Mouse (Mus musculus): ENCODE results near the gene Efnb3. TPM values are rescaled to one million over a fixed set of nuclear protein-coding genes. Genes with fewer than 3 reads are reported as not detected.

Efnb3 gene
- polyA plus RNA-seq, 1 experiment, result not detected

DNA sequence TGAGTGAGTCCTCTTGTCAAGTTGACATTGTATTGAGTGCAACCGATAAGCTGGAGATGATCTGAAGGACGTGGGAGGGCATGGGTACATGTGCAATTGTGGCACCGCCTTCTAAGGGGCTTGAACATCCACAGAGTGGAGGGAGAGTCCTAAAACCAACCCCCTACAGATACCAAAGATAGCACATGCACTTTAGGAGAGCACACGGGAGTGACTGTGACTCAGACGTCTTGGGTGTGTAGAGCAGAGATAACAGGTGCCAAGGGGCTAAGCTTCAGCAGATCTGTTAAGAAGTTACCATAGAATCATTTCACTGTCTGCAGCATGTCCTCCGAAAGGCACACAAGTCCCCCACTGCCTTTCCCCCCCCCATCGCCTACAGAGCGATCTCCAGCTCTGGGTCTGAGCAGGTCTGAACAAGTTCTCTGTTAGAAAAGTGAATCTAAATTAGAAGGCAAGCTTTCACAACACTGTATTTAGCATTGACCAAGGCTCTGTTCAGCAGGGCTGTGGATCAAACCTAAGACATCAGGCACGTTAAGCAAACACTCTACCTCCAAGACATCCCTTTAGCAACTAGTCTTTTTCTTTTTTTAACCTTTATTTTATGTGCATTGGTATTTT is 38.4 kb downstream of the Efnb3 start:
- TF ChIP-seq POLR2A (IDR thresholded peaks at IDR 0.05; ENCODE audit: borderline replicate concordance, low read depth, low read length), result no peak
- no peak for TF ChIP-seq CTCF (IDR thresholded peaks at IDR 0.05; ENCODE audit: low read depth, low read length)
- H3K4me1 ChIP-seq (ENCODE audit: control insufficient read depth, insufficient read depth, low read length), result peaks cover 3% of the 10 kb centered on the region
- H3K4me3 ChIP-seq (ENCODE audit: insufficient read depth, low read length), result no peak overlapping the region
- no peak overlapping the region for H3K27ac ChIP-seq (ENCODE audit: insufficient read depth, low read depth, low read length)

DNA sequence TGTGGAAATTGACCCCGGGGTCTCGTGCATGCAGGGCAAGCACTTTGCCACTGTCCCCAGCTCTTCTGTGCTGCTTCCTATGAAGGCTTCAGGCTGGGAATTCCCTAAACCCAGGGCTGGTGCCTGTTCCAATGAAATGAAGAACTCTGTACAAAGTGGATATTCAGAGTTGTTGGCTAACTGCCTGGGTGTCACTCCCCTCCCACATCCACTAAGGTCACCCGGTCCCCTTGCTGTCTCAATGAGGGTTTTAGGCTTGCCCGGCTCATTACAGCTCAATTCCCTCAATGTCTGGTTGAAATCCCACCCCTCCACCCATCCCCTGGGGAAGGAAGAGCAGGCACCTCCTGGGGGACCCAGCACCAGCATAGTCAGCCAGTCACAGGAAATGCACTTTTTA is 40.0 kb downstream of the Efnb3 start:
- no peak overlapping the region for H3K4me3 ChIP-seq (ENCODE audit: insufficient read depth, low read length)
- H3K4me1 ChIP-seq (ENCODE audit: control insufficient read depth, insufficient read depth, low read length), result peaks cover 7% of the 10 kb centered on the region
- no peak overlapping the region for H3K27ac ChIP-seq (ENCODE audit: insufficient read depth, low read depth, low read length)
- TF ChIP-seq CTCF (IDR thresholded peaks at IDR 0.05; ENCODE audit: low read depth, low read length), result no peak
- TF ChIP-seq POLR2A (IDR thresholded peaks at IDR 0.05; ENCODE audit: borderline replicate concordance, low read depth, low read length), result no peak

DNA sequence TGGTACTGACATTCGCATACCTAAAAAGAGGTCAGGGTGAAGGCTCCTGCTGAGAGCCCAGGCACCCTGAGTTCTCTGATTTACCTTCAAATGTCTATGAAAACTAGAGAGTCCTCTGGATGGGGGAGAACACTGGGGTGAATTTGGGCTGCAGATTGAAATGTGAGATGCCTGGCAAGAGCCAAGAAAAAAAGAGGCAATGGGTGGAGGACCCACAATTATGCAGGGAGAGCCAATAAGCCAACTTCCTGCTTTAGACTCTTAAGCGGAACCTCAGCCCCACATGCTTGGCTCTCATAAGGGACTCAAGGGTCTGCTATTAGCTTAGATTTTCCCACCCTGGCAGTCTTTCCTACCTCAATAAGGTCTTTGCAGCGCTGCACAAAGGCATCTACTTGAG is 43.3 kb downstream of the Efnb3 start:
- H3K4me1 ChIP-seq (ENCODE audit: control insufficient read depth, insufficient read depth, low read length), result peaks cover 11% of the 10 kb centered on the region
- H3K27ac ChIP-seq (ENCODE audit: insufficient read depth, low read depth, low read length), result no peak overlapping the region
- no peak overlapping the region for H3K4me3 ChIP-seq (ENCODE audit: insufficient read depth, low read length)
- TF ChIP-seq POLR2A (IDR thresholded peaks at IDR 0.05; ENCODE audit: borderline replicate concordance, low read depth, low read length) (no peak), CTCF (IDR thresholded peaks at IDR 0.05; ENCODE audit: low read depth, low read length) (no peak)

DNA sequence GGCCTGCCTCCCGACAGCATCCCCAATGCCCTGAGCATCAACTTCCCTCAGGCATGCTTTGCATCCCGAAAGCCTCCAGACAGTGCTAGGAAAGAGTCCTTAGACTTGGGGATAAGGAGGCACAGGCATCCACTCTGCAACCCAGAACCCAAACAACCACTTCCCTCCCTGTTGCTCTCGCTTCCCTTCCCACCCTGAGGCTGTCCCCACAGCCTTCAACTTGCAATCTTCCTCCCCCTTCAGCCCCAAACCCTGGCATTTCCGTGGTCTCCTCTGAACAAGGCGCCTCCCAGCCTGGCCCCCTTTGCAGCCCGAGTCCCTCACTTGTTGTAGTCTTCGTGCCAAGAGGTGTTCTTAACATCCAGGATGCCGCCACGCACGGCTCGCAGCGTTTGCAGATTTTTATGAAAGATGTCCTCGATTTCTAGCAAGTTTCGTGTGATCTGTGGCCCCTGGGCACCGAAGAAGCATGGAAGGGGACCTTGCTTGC is 43.8 kb downstream of the Efnb3 start:
- H3K4me1 ChIP-seq (ENCODE audit: control insufficient read depth, insufficient read depth, low read length), result peaks cover 11% of the 10 kb centered on the region
- no peak overlapping the region for H3K27ac ChIP-seq (ENCODE audit: insufficient read depth, low read depth, low read length)
- H3K4me3 ChIP-seq (ENCODE audit: insufficient read depth, low read length), result no peak overlapping the region

DNA sequence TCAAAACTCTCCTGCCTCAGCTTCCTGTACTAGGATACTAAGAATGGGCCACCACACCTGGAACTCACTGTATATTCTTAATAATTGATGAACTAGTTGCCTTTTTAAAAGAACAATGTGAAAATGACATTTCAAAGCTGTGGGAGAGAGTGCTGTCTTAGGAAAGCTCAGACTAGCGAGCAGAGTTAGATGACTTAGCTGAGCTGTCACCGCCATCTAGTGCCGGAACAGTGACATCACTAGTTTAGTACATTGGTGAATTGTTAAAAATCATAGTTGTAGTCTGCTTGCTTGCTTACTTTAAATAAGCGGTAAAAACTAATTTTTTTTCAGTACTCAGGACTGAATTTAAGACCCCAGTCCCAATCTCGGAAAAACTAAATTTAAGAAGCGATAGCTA is 46.2 kb downstream of the Efnb3 start:
- Histone ChIP-seq H3K27ac (ENCODE audit: insufficient read depth, low read depth, low read length) (no peak overlapping the region), H3K4me1 (ENCODE audit: control insufficient read depth, insufficient read depth, low read length) (peaks cover 14% of the 10 kb centered on the region), H3K4me3 (ENCODE audit: insufficient read depth, low read length) (no peak overlapping the region)
- TF ChIP-seq CTCF (IDR thresholded peaks at IDR 0.05; ENCODE audit: low read depth, low read length) (no peak), POLR2A (IDR thresholded peaks at IDR 0.05; ENCODE audit: borderline replicate concordance, low read depth, low read length) (no peak)

More for the DNA sequence above, 43.8 kb downstream of the Efnb3 start:
- TF ChIP-seq POLR2A (IDR thresholded peaks at IDR 0.05; ENCODE audit: borderline replicate concordance, low read depth, low read length) (no peak), CTCF (IDR thresholded peaks at IDR 0.05; ENCODE audit: low read depth, low read length) (no peak)

DNA sequence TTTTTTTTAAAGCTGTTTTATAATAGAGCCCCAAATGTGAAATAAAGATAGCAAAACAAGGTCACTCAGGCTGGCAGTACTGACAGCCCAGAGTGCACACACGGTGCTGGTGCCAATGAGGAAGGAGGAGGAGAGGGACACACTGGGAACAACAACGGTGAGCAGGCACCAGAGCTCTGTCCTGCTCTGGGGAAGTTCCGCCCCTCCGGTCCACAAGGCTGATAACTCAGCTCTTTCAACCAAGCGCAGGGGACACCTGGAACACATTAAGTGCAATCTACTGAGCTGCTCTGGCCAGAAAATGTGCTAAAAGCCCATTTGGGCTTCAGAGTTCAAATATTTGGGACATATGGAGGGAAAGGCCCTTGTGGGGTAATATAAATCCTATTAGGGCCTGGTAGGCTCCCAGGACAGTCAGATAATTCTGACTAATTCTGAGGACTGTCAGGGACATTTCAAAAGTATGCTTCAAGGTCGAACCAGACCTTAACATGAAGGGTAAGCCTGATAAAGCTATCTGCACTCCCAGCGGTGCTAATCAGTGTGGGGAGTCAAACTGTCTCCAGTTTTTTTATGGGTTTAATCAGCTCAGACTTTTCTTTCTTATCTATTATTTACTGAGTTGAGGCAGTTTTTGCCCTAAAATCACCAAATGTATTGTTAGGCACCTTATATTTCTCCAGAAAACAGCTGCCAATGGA is 49.1 kb downstream of the Efnb3 start:
- TF ChIP-seq POLR2A (IDR thresholded peaks at IDR 0.05; ENCODE audit: borderline replicate concordance, low read depth, low read length) (no peak), CTCF (IDR thresholded peaks at IDR 0.05; ENCODE audit: low read depth, low read length) (no peak)
- Histone ChIP-seq H3K4me3 (ENCODE audit: insufficient read depth, low read length) (no peak overlapping the region), H3K27ac (ENCODE audit: insufficient read depth, low read depth, low read length) (no peak overlapping the region), H3K4me1 (ENCODE audit: control insufficient read depth, insufficient read depth, low read length) (peaks cover 6% of the 10 kb centered on the region)

Other genes starting within 250 kb of the Efnb3 start
- 15.4 and 16.8 TPM in 2 replicates for gene Cntrob, start 236.4 kb downstream of the Efnb3 start, polyA plus RNA-seq (2012; ENCODE audit: insufficient read depth, insufficient read length, missing spikeins)
- gene Trappc1, start 236.2 kb downstream of the Efnb3 start, polyA plus RNA-seq (2012; ENCODE audit: insufficient read depth, insufficient read length, missing spikeins), result 109 and 110 TPM in 2 replicates
- 0.43 and 0.88 TPM in 2 replicates for gene Kcnab3, start 233.9 kb downstream of the Efnb3 start, polyA plus RNA-seq (2012; ENCODE audit: insufficient read depth, insufficient read length, missing spikeins)
- 4.6 and 4.8 TPM in 2 replicates for gene Rnf227, start 219.7 kb downstream of the Efnb3 start, polyA plus RNA-seq (2012; ENCODE audit: insufficient read depth, insufficient read length, missing spikeins)
- gene Chd3, start 190.8 kb downstream of the Efnb3 start, polyA plus RNA-seq (2012; ENCODE audit: insufficient read depth, insufficient read length, missing spikeins), result 134 and 137 TPM in 2 replicates
- gene Naa38, start 164.7 kb downstream of the Efnb3 start, polyA plus RNA-seq (2012; ENCODE audit: insufficient read depth, insufficient read length, missing spikeins), result 69.8 and 73.7 TPM in 2 replicates
- gene Cyb5d1, start 164.6 kb downstream of the Efnb3 start, polyA plus RNA-seq (2012; ENCODE audit: insufficient read depth, insufficient read length, missing spikeins), result 22.5 and 23.2 TPM in 2 replicates
- gene Tmem88, start 162.0 kb downstream of the Efnb3 start, polyA plus RNA-seq (2012; ENCODE audit: insufficient read depth, insufficient read length, missing spikeins), result not detected in 2 replicates
- gene Kdm6b, start 146.5 kb downstream of the Efnb3 start, polyA plus RNA-seq (2012; ENCODE audit: insufficient read depth, insufficient read length, missing spikeins), result 8.1 and 9.3 TPM in 2 replicates
- gene Dnah2, start 11.1 kb downstream of the Efnb3 start, polyA plus RNA-seq (2012; ENCODE audit: insufficient read depth, insufficient read length, missing spikeins), result 0.72 and 0.76 TPM in 2 replicates
- gene Wrap53, start 20.1 kb upstream of the Efnb3 start, polyA plus RNA-seq (2012; ENCODE audit: insufficient read depth, insufficient read length, missing spikeins), result 8.2 and 8.8 TPM in 2 replicates
- gene Trp53, start 20.2 kb upstream of the Efnb3 start, polyA plus RNA-seq (2012; ENCODE audit: insufficient read depth, insufficient read length, missing spikeins), result 76.1 and 79.7 TPM in 2 replicates
- not detected in 2 replicates for gene Atp1b2, start 45.7 kb upstream of the Efnb3 start, polyA plus RNA-seq (2012; ENCODE audit: insufficient read depth, insufficient read length, missing spikeins)
- gene Shbg, start 57.7 kb upstream of the Efnb3 start, polyA plus RNA-seq (2012; ENCODE audit: insufficient read depth, insufficient read length, missing spikeins), result not detected in 2 replicates
- 2.5 and 4.3 TPM in 2 replicates for gene Sat2, start 61.8 kb upstream of the Efnb3 start, polyA plus RNA-seq (2012; ENCODE audit: insufficient read depth, insufficient read length, missing spikeins)
- 54.1 and 64.6 TPM in 2 replicates for gene Fxr2, start 72.8 kb upstream of the Efnb3 start, polyA plus RNA-seq (2012; ENCODE audit: insufficient read depth, insufficient read length, missing spikeins)
- gene Sox15, start 95.1 kb upstream of the Efnb3 start, polyA plus RNA-seq (2012; ENCODE audit: insufficient read depth, insufficient read length, missing spikeins), result not detected in 2 replicates
- gene Mpdu1, start 102.4 kb upstream of the Efnb3 start, polyA plus RNA-seq (2012; ENCODE audit: insufficient read depth, insufficient read length, missing spikeins), result 64.2 and 68.9 TPM in 2 replicates
- gene Cd68, start 105.9 kb upstream of the Efnb3 start, polyA plus RNA-seq (2012; ENCODE audit: insufficient read depth, insufficient read length, missing spikeins), result 1,401 and 1,598 TPM in 2 replicates
- 303 and 319 TPM in 2 replicates for gene Eif4a1, start 112.2 kb upstream of the Efnb3 start, polyA plus RNA-seq (2012; ENCODE audit: insufficient read depth, insufficient read length, missing spikeins)
- gene Senp3, start 121.9 kb upstream of the Efnb3 start, polyA plus RNA-seq (2012; ENCODE audit: insufficient read depth, insufficient read length, missing spikeins), result 120 and 131 TPM in 2 replicates
- 20.8 and 23.9 TPM in 2 replicates for gene Tnfsf13, start 125.6 kb upstream of the Efnb3 start, polyA plus RNA-seq (2012; ENCODE audit: insufficient read depth, insufficient read length, missing spikeins)
- gene Tnfsf12, start 135.6 kb upstream of the Efnb3 start, polyA plus RNA-seq (2012; ENCODE audit: insufficient read depth, insufficient read length, missing spikeins), result 97.6 and 101 TPM in 2 replicates
- gene Tnfsfm13, start 135.9 kb upstream of the Efnb3 start, polyA plus RNA-seq (2012; ENCODE audit: insufficient read depth, insufficient read length, missing spikeins), result 43.9 and 59.4 TPM in 2 replicates
- gene Polr2a, start 198.4 kb upstream of the Efnb3 start, polyA plus RNA-seq (2012; ENCODE audit: insufficient read depth, insufficient read length, missing spikeins), result 46.5 and 69.7 TPM in 2 replicates
- gene Slc35g3, start 201.8 kb upstream of the Efnb3 start, polyA plus RNA-seq (2012; ENCODE audit: insufficient read depth, insufficient read length, missing spikeins), result not detected in 2 replicates
- gene Zbtb4, start 205.7 kb upstream of the Efnb3 start, polyA plus RNA-seq (2012; ENCODE audit: insufficient read depth, insufficient read length, missing spikeins), result 28.8 and 38.2 TPM in 2 replicates
- gene Chrnb1, start 235.7 kb upstream of the Efnb3 start, polyA plus RNA-seq (2012; ENCODE audit: insufficient read depth, insufficient read length, missing spikeins), result 1.0 and 1.8 TPM in 2 replicates
- 27.9 and 29.7 TPM in 2 replicates for gene Fgf11, start 241.7 kb upstream of the Efnb3 start, polyA plus RNA-seq (2012; ENCODE audit: insufficient read depth, insufficient read length, missing spikeins)
- not detected in 2 replicates for gene Tmem102, start 245.4 kb upstream of the Efnb3 start, polyA plus RNA-seq (2012; ENCODE audit: insufficient read depth, insufficient read length, missing spikeins)

All from bone marrow macrophage, adult 2 months (primary cell).